Mouse (Mus musculus) neural tube, embryonic 11.5 days (tissue): ENCODE results near the gene Fntb. TPM values are rescaled to one million over a fixed set of nuclear protein-coding genes. Genes with fewer than 3 reads are reported as not detected.

Experiments used
- ATAC-seq: fragments of 200-750 bp; cut with Nextera tagmentation; 2 replicates; pipeline ENCODE4 v1.8.0; 2017; ENCODE audit warnings: moderate number of reproducible peaks, mild to moderate bottlenecking, moderate TSS enrichment, moderate library complexity; ENCODE audit not compliant: insufficient read depth, low FRiP score, low TSS enrichment
- DNase-seq: peaks from one replicate; pipeline ENCODE4 v3.0.0-alpha.2; 2015; ENCODE audit warnings: low spot score
- H3K27ac ChIP-seq: fragments of 300-500 bp; sonication (generic); 2 replicates; pipeline ENCODE4 v1.5.1; 2014; ENCODE audit warnings: low read depth, mild to moderate bottlenecking, low read length
- H3K27me3 ChIP-seq: fragments of 300-500 bp; sonication (generic); 2 replicates; pipeline ENCODE4 v1.6.1; 2014; ENCODE audit warnings: mild to moderate bottlenecking, low read length, mixed read lengths; ENCODE audit not compliant: control insufficient read depth, insufficient read depth
- H3K36me3 ChIP-seq: fragments of 300-500 bp; sonication (generic); 2 replicates; pipeline ENCODE4 v1.6.1; 2014; ENCODE audit warnings: mild to moderate bottlenecking, low read length, moderate library complexity, mixed read lengths; ENCODE audit not compliant: control insufficient read depth, insufficient read depth
- H3K4me1 ChIP-seq: fragments of 300-500 bp; sonication (generic); 2 replicates; pipeline ENCODE4 v1.6.1; 2014; ENCODE audit warnings: low read length, mixed read lengths; ENCODE audit not compliant: control insufficient read depth, insufficient read depth
- H3K4me2 ChIP-seq: fragments of 300-500 bp; sonication (generic); 2 replicates; pipeline ENCODE4 v1.6.1; 2014; ENCODE audit warnings: low read depth, mild to moderate bottlenecking, moderate library complexity
- H3K4me3 ChIP-seq: fragments of 300-500 bp; sonication (generic); 2 replicates; pipeline ENCODE4 v1.5.1; 2014; ENCODE audit warnings: low read depth, low read length
- H3K9ac ChIP-seq: fragments of 300-500 bp; sonication (generic); 2 replicates; pipeline ENCODE4 v1.6.1; 2014; ENCODE audit warnings: mild to moderate bottlenecking, low read length
- H3K9me3 ChIP-seq: fragments of 300-500 bp; sonication (generic); 2 replicates; pipeline ENCODE4 v1.6.1; 2016; ENCODE audit warnings: low read length; ENCODE audit not compliant: control insufficient read depth
- WGBS: fragments of 180-500 bp; shearing (Covaris S2); extraction: QIAGEN DNeasy Blood & Tissue Kit; methylation state at CpG from one replicate; pipeline ENCODE4 v1.1.7; 2014; 5-methylcytosine and 5-hydroxymethylcytosine counted together
- polyA plus RNA-seq: library from polyadenylated mRNA; unstranded; fragments of >200 nt; fragmentation: Nextera tagmentation; extraction: Ambion mirVana; gene quantifications from 2 replicates; pipeline ENCODE4 v1.2.1, GENCODE M21; 2014

The Fntb gene
- polyA plus RNA-seq, 1 experiment from 2014 or later: 49.3 TPM

DNA sequence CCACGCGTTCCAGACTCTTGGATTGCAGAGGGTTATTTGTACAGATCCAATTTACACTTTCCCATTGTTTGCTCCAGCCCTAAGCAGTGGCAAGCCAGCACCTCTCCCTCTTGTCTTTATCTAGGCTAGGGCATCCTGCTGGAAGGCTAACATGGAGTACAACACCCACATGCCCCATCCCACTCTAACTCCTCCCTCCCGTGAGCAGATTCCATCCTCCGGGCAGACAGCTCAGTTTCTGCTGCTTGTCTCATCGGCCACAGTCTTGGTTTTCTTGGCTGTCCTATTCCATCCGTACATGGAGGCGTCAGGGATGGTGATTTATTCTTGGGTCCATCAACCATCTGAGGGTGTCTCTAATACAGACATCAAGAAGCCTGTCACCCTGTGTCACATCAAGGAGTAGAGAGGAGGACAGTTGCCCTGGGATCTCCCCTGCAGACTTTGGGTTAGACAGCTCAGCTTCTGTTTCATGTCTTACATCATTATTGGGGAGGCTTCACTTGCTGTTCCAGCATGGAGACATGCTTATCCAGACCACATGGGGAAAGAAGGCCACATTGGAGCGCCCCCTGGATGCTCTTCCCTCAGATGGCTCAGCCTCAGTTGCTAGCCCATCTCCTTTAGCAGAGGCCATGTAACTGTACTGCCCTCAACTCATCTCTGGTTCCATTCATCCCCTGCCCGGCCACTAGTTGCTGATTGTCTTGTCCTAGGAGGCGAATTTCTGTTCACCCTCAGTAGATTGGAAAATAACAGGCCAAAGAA is 129.6 kb downstream of the Fntb start:
- no peak overlapping the region for H3K27ac ChIP-seq
- H3K36me3 ChIP-seq: no peaks in the 10 kb centered on the region
- no peaks in the 10 kb centered on the region for H3K4me1 ChIP-seq
- H3K4me2 ChIP-seq: no peak overlapping the region
- H3K27me3 ChIP-seq: no peaks in the 10 kb centered on the region
- no peak for ATAC-seq
- no peaks in the 10 kb centered on the region for H3K9me3 ChIP-seq
- no peak overlapping the region for H3K4me3 ChIP-seq
- WGBS: 85% methylated on average over 10 of the region's 10 CpGs
- no peak overlapping the region for H3K9ac ChIP-seq
- no peak for DNase-seq

DNA sequence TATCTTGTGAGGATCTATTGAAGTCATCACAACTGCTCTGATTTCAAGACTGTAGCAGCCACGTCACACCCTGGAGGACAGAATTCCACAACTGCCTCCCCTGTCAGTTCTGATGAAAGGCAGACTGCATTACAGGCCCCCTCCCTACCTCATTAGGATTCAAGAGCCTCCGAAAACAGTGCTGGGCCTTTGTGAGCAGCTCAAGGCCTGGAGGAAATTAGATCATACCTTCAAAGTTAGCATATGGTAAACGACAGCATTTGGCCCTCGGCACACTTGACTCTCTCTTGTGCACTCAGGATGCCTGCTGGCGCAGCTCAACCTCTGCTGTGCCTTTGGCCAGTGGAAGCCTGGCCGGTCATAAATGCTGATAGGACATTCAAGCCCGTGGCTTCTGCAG is 130.4 kb downstream of the Fntb start:
- H3K4me3 ChIP-seq: no peak overlapping the region
- no peaks in the 10 kb centered on the region for H3K36me3 ChIP-seq
- no peak overlapping the region for H3K9ac ChIP-seq
- no peak for DNase-seq
- H3K4me2 ChIP-seq: no peak overlapping the region
- no peaks in the 10 kb centered on the region for H3K9me3 ChIP-seq
- H3K27me3 ChIP-seq: no peaks in the 10 kb centered on the region
- ATAC-seq: no peak
- H3K27ac ChIP-seq: no peak overlapping the region
- no peaks in the 10 kb centered on the region for H3K4me1 ChIP-seq
- WGBS: 62% methylated on average over 7 of the region's 7 CpGs

DNA sequence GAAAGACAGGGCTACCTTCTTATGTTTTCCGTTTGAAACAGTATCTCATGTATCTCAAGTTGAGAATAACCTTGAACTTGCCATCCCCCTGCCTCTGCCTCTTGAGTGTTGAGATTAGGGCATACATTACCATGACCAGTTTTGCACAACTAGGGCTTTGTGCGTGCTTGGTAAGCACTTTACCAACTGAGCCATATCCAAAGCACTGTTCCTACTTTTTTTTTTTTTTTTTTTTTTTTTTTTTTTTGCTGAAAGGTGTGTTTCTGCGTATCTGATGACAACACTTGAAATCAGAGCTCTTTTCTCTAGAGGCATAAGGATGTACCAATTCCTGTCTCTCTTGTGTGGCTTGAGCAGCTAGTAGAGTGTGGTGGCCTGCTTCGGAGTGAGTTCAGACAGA is 131.2 kb downstream of the Fntb start:
- Histone ChIP-seq H3K4me1 (no peaks in the 10 kb centered on the region), H3K27me3 (no peaks in the 10 kb centered on the region), H3K9me3 (no peaks in the 10 kb centered on the region), H3K4me3 (no peak overlapping the region), H3K27ac (no peak overlapping the region), H3K36me3 (no peaks in the 10 kb centered on the region), H3K4me2 (no peak overlapping the region), H3K9ac (no peak overlapping the region)
- DNase-seq: no peak
- ATAC-seq: no peak
- WGBS: 93% methylated on average over 4 of the region's 4 CpGs

DNA sequence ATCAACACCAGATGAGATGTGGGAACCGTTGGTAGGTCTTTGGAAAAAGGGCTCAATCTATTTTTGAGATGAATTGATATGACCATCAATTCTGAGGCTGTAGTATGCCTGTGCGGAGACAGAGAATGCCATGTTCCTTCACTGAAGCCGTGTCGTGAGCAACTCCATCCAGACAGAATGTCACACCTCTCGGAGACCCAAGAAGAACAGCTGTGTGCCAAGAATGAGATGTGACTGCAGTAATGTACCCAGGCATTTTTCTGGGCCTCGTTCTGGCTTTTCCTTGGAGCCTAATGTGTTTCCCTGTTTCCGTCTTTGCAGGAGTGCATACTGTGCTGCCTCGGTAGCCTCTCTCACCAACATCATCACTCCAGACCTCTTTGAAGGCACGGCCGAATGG is 131.6 kb downstream of the Fntb start:
- Histone ChIP-seq H3K9ac (no peak overlapping the region), H3K27ac (no peak overlapping the region), H3K27me3 (no peaks in the 10 kb centered on the region), H3K4me1 (no peaks in the 10 kb centered on the region), H3K4me3 (no peak overlapping the region), H3K36me3 (no peaks in the 10 kb centered on the region), H3K4me2 (no peak overlapping the region), H3K9me3 (no peaks in the 10 kb centered on the region)
- ATAC-seq (no peak), DNase-seq (no peak)
- 91% methylated on average over 10 of the region's 10 CpGs for WGBS

DNA sequence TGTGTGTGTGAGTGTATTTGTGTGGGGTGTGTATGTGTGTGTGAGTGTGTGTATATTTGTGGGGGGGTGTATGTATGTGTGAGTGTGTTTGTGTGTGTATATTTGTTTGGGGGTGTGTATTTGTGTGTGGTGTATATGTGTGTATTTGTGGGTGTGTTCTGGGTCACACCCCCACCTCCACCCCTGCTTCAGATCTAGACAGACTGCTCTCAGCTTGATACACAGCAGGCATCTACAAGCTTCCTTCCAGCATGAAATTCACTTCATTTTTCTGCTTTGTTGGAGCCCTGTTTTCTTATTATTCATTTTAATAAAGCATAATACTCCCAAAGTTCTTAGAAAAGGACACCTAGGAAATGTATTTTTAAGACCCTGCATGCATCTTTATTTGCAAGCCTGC is 132.8 kb downstream of the Fntb start:
- H3K27me3 ChIP-seq: no peaks in the 10 kb centered on the region
- H3K4me3 ChIP-seq: no peak overlapping the region
- H3K36me3 ChIP-seq: no peaks in the 10 kb centered on the region
- ATAC-seq: no peak
- H3K4me2 ChIP-seq: no peak overlapping the region
- no peaks in the 10 kb centered on the region for H3K4me1 ChIP-seq
- no peak overlapping the region for H3K27ac ChIP-seq
- DNase-seq: no peak
- no peaks in the 10 kb centered on the region for H3K9me3 ChIP-seq
- no peak overlapping the region for H3K9ac ChIP-seq

DNA sequence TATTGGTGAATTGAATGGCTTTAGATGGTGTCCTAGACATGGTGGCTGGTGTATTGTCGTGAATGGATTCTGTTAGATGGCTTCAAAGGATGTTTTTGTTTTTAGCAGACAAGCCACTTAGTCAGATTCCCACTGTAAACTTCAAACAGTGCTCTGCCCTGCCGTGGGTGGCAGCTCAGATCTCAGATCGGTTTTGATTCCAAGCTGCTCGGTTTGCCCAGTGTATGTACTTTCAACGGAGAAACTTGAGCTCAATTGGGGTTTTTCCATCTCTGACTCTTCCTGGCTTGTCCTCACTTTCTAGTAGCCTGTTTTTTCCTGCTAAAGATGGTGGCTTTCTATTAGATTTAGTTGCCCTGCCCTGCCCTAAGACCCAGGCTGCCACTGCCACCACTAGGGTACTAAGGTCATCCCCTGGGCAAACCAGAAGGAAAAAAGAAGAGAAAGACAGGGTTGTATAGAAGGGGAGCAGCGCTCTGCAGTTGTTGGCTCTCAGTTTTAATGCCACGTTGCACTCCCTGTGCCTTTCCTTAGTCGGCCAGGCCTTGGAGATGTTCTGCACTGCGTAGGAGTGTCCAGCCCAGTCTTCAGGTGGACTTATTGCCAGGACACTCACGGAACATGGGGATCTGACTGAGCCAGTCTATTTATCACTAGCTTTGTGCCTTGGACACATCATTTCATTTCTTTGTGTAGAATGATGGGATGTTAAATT is 134.0 kb downstream of the Fntb start:
- H3K9ac ChIP-seq: no peak overlapping the region
- no peaks in the 10 kb centered on the region for H3K4me1 ChIP-seq
- H3K36me3 ChIP-seq: no peaks in the 10 kb centered on the region
- WGBS: 91% methylated on average over 10 of the region's 10 CpGs
- H3K27ac ChIP-seq: no peak overlapping the region
- no peaks in the 10 kb centered on the region for H3K27me3 ChIP-seq
- H3K9me3 ChIP-seq: no peaks in the 10 kb centered on the region
- H3K4me2 ChIP-seq: no peak overlapping the region
- ATAC-seq: no peak
- no peak overlapping the region for H3K4me3 ChIP-seq
- no peak for DNase-seq

DNA sequence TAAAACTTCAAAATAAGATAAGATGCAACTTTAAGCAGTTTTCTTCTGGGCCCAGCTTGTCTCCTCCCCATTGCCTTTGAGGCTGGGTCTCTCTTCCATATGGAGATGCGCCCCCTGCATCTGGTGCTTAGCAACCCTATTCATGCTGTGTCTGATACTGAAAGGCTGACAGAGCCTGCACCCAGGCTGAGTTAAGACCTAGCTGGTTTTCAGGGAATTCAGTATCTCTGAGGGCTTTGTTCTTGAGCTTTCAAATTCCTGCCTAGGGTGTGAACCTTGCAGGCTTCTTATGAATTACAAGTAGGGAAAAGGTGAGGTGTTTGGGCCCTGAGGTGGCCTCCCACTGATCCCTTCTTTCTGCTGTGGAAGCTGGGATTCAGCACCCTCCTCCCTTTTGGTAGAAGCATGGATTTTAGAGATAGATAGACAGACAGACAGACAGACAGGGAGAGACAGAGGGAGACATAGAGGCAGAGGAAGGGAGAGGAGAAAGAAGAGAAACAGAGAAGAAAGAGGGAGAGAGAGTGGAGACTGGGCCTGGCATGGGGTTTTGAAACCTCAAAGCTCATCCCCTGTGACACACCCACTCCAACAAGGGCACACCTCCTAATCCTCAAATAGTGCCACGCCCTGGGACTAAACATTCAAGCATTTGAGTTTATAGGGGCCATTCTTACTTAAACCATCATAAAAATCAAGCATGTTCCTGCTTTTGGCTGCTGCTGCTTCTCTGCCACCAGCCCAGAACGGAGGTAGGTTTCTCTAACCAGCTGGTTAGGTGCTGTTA is 136.3 kb downstream of the Fntb start:
- DNase-seq: no peak
- 71% methylated on average over 3 of the region's 3 CpGs for WGBS
- H3K36me3 ChIP-seq: no peaks in the 10 kb centered on the region

DNA sequence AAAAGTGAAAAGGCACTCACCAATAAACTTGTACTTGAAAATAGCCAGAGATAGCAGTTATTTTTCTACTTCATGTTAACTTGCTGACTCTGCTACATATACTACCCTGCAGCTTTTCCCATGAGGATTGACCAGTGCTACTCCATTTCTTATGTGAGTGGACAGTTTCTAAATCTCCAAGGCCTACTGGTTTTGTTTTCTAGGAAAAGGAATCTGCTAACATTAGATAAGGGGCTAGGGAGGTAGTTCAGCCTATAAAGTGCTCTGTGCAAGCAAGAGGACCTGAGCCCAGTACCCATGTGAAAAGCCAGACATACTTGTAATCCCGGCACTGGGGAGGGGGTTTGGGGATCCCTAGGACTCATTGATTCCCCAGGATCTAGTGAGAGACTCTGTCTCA is 140.9 kb downstream of the Fntb start:
- Histone ChIP-seq H3K4me3 (no peak overlapping the region), H3K4me1 (no peaks in the 10 kb centered on the region), H3K27ac (no peak overlapping the region), H3K4me2 (no peak overlapping the region), H3K9ac (no peak overlapping the region), H3K36me3 (no peaks in the 10 kb centered on the region), H3K9me3 (no peaks in the 10 kb centered on the region), H3K27me3 (no peaks in the 10 kb centered on the region)
- DNase-seq: no peak
- no peak for ATAC-seq
- 83% methylated on average over 1 of the region's 1 CpGs for WGBS

More for the DNA sequence above, 136.3 kb downstream of the Fntb start:
- Histone ChIP-seq H3K27ac (no peak overlapping the region), H3K9ac (no peak overlapping the region), H3K4me3 (no peak overlapping the region), H3K27me3 (no peaks in the 10 kb centered on the region), H3K4me1 (no peaks in the 10 kb centered on the region), H3K4me2 (no peak overlapping the region), H3K9me3 (no peaks in the 10 kb centered on the region)
- no peak for ATAC-seq
